Mouse (Mus musculus): ENCODE data around the gene Tspan4.

GRCm38 (mm10) chr7:141468522-141469211 lies 6.4 kb upstream of the Tspan4 start:
- TF ChIP-seq CTCF (IDR thresholded peaks at IDR 0.05), result peak; percentile 68
- peak; percentile 26; the same call in 1 of the 2 replicates for TF ChIP-seq EP300 (IDR thresholded peaks at IDR 0.05)

Data from lung, postnatal 0 days (tissue).